ENCODE assay signal across 9 mouse cellular contexts in genomic region chr5:149679362-149679761, GRCm38 (mm10). TPM values are rescaled to one million over a fixed set of nuclear protein-coding genes. Genes with fewer than 3 reads are reported as not detected.
DNase-seq lines count a peak whose midpoint lies in the region; ATAC-seq and TF ChIP-seq lines count a peak whose summit lies in the region.
"Had no signal": no experiment of that assay in that cellular context is flagged by ENCODE, and none has a peak within 500 bp of the region (broad histone marks: within the 10 kb centered on the region; RNA-seq: fewer than 3 reads in every experiment).

No protein-coding gene starts in this region.

- WGBS in heart, embryonic 13.5 days = 14% methylated on average over 12 of the region's 12 CpGs
- 7% methylated on average over 12 of the region's 12 CpGs for WGBS in forebrain, embryonic 14.5 days
- 7% methylated on average over 12 of the region's 12 CpGs for WGBS in limb, embryonic 14.5 days
- WGBS in stomach, postnatal 0 days = 13% methylated on average over 12 of the region's 12 CpGs

- peaks cover 12% of the 10 kb centered on the region; the same call in 1 of the 2 replicates for H3K27me3 ChIP-seq in heart, embryonic 13.5 days (replicated peaks)
- no peaks in the 10 kb centered on the region for H3K27me3 ChIP-seq in forebrain, embryonic 14.5 days (replicated peaks; ENCODE audit: control insufficient read depth, insufficient read depth, low read length)
- H3K27me3 ChIP-seq in limb, embryonic 14.5 days (ENCODE audit: control insufficient read depth, insufficient read depth, low read length) = no peaks in the 10 kb centered on the region
- H3K27me3 ChIP-seq in stomach, postnatal 0 days (ENCODE audit: control insufficient read depth, insufficient read depth, low read length) = no peaks in the 10 kb centered on the region
- H3K27me3 ChIP-seq: Patski had no signal

- no peak for TF ChIP-seq EP300 in stomach, postnatal 0 days (optimal IDR thresholded peaks at IDR 0.05)

- peak overlapping the region; percentile 94 for H3K4me2 ChIP-seq in heart, embryonic 13.5 days
- peak overlapping the region; percentile 91 for H3K4me2 ChIP-seq in forebrain, embryonic 14.5 days (ENCODE audit: low read length)
- H3K4me2 ChIP-seq in limb, embryonic 14.5 days (replicated peaks; ENCODE audit: low read depth, low read length, severe bottlenecking) = peak overlapping the region; percentile 92
- peak overlapping the region; percentile 92 for H3K4me2 ChIP-seq in stomach, postnatal 0 days (replicated peaks; ENCODE audit: low read depth)

- peak overlapping the region; percentile 90 for H3K9ac ChIP-seq in heart, embryonic 13.5 days
- peak overlapping the region; percentile 77 for H3K9ac ChIP-seq in forebrain, embryonic 14.5 days (ENCODE audit: low read length)
- H3K9ac ChIP-seq in limb, embryonic 14.5 days (ENCODE audit: low read depth, low read length, severe bottlenecking) = peak overlapping the region; percentile 88
- H3K9ac ChIP-seq in stomach, postnatal 0 days (ENCODE audit: low read length) = no peak overlapping the region

- no peaks in the 10 kb centered on the region for H3K9me3 ChIP-seq in heart, embryonic 13.5 days
- no peaks in the 10 kb centered on the region for H3K9me3 ChIP-seq in forebrain, embryonic 14.5 days (replicated peaks; ENCODE audit: control insufficient read depth, low read length)
- no peaks in the 10 kb centered on the region for H3K9me3 ChIP-seq in limb, embryonic 14.5 days (ENCODE audit: control insufficient read depth, low read length)
- no peaks in the 10 kb centered on the region for H3K9me3 ChIP-seq in stomach, postnatal 0 days (ENCODE audit: control insufficient read depth, low read length)

- intact Hi-C loops in heart, postnatal 10 days (cut with DNase I) = loop anchor here (5.0 kb wide), 1 partner anchor 42 kb away; the partner anchor contains the start of gene Hsph1

- no peak for ATAC-seq in heart, embryonic 13.5 days (ENCODE audit: extremely low read depth, insufficient number of reproducible peaks, low FRiP score, low TSS enrichment)
- ATAC-seq in forebrain, embryonic 14.5 days = peak; percentile 4
- ATAC-seq in limb, embryonic 14.5 days (ENCODE audit: low FRiP score, low read depth) = no peak
- ATAC-seq in stomach, postnatal 0 days (ENCODE audit: low FRiP score, low TSS enrichment) = no peak
- ATAC-seq in megakaryocyte, adult 5-6 weeks (ENCODE audit: poor library complexity, severe bottlenecking) = no peak

- DNase-seq in heart, postnatal 10 days = no peak
- peak; percentile 58 for DNase-seq in adrenal gland, postnatal 14 days
- peak; percentile 47 for DNase-seq in forebrain, embryonic 14.5 days (ENCODE audit: low spot score)
- no peak for DNase-seq in limb, embryonic 14.5 days (ENCODE audit: low spot score)
- no peak for DNase-seq in stomach, postnatal 0 days (ENCODE audit: low spot score)
- DNase-seq in left cerebral cortex, adult 8-10 months (ENCODE audit: low spot score in 2 of 2) = no peak

- no peak overlapping the region for H3K27ac ChIP-seq in heart, embryonic 13.5 days (replicated peaks)
- H3K27ac ChIP-seq in forebrain, embryonic 14.5 days (ENCODE audit: low read depth, low read length) = no peak overlapping the region; the same call in 1 of the 2 replicates
- H3K27ac ChIP-seq in limb, embryonic 14.5 days (replicated peaks; ENCODE audit: low read depth, low read length) = no peak overlapping the region
- no peak overlapping the region for H3K27ac ChIP-seq in stomach, postnatal 0 days (replicated peaks)

- no peak for TF ChIP-seq CTCF in stomach, postnatal 0 days (IDR thresholded peaks at IDR 0.05; ENCODE audit: low read depth)

- H3K4me3 ChIP-seq in heart, embryonic 13.5 days = peak overlapping the region; percentile 79
- peak overlapping the region; percentile 69 for H3K4me3 ChIP-seq in forebrain, embryonic 14.5 days (ENCODE audit: low read depth, low read length)
- peak overlapping the region; percentile 71 for H3K4me3 ChIP-seq in limb, embryonic 14.5 days (replicated peaks; ENCODE audit: low read length)
- H3K4me3 ChIP-seq in stomach, postnatal 0 days (ENCODE audit: low read depth, low read length) = peak overlapping the region; percentile 81

- TF ChIP-seq POLR2A in limb, embryonic 14.5 days (IDR thresholded peaks at IDR 0.05; ENCODE audit: borderline replicate concordance, extremely low read depth, insufficient read depth, insufficient read length) = no peak

- no peaks in the 10 kb centered on the region for H3K36me3 ChIP-seq in heart, embryonic 13.5 days
- H3K36me3 ChIP-seq in forebrain, embryonic 14.5 days (ENCODE audit: control insufficient read depth, insufficient read depth, low read length) = no peaks in the 10 kb centered on the region
- no peaks in the 10 kb centered on the region for H3K36me3 ChIP-seq in limb, embryonic 14.5 days (ENCODE audit: control insufficient read depth, insufficient read depth, low read length)
- H3K36me3 ChIP-seq in stomach, postnatal 0 days (ENCODE audit: control insufficient read depth, insufficient read depth, low read length) = no peaks in the 10 kb centered on the region

- H3K4me1 ChIP-seq in heart, embryonic 13.5 days = peaks cover 9% of the 10 kb centered on the region
- peaks cover 3% of the 10 kb centered on the region; the same call in 1 of the 2 replicates for H3K4me1 ChIP-seq in forebrain, embryonic 14.5 days (ENCODE audit: control insufficient read depth, insufficient read depth, low read length)
- peaks cover 6% of the 10 kb centered on the region; the same call in 1 of the 2 replicates for H3K4me1 ChIP-seq in limb, embryonic 14.5 days (ENCODE audit: control insufficient read depth, insufficient read depth, low read length)
- 0 out of 2 replicates have a peak, but pooled peaks cover 3% of the 10 kb centered on the region for H3K4me1 ChIP-seq in stomach, postnatal 0 days (replicated peaks; ENCODE audit: control insufficient read depth, insufficient read depth)

RNA-seq across cellular contexts. Expression of gene B3glct, which starts 1.3 kb away (rescaled TPM):
- polyA plus RNA-seq in heart, embryonic 13.5 days (2015; fragmentation: Nextera tagmentation; extraction: Ambion mirVana) = 9.4 and 9.5 TPM in 2 replicates
- 1 to 10 TPM; 9.7 to 10.0 TPM for total RNA-seq in heart, postnatal 10 days (2021)
- 20.5 and 22.9 TPM in 2 replicates for total RNA-seq in adrenal gland, postnatal 14 days (2021)
- polyA plus RNA-seq in forebrain, embryonic 14.5 days (2014; fragmentation: Nextera tagmentation; extraction: Ambion mirVana) = 16.1 and 17.1 TPM in 2 replicates
- 20.0 and 20.4 TPM in 2 replicates for polyA plus RNA-seq in limb, embryonic 14.5 days (2012; rRNA removed)
- 15.4 and 16.4 TPM in 2 replicates for polyA plus RNA-seq in limb, embryonic 14.5 days (2014; fragmentation: Nextera tagmentation; extraction: Ambion mirVana)
- polyA plus RNA-seq in stomach, postnatal 0 days (2015; fragmentation: Nextera tagmentation; extraction: Ambion mirVana) = 6.2 and 7.1 TPM in 2 replicates
- 9.7 and 10.4 TPM in 2 replicates for total RNA-seq in megakaryocyte, adult 5-6 weeks (2015)
- 4.8 and 8.1 TPM in 2 replicates for total RNA-seq in megakaryocyte, adult 5-6 weeks (2017)
- total RNA-seq in left cerebral cortex, adult 8-10 months (2022) = 10 to 100 TPM; 16.4 to 21.1 (median 18.8) TPM

RNA-seq across cellular contexts. Expression of gene Hsph1, which starts 43.2 kb away (rescaled TPM):
- 30.1 and 30.7 TPM in 2 replicates for polyA plus RNA-seq in heart, embryonic 13.5 days (2015; fragmentation: Nextera tagmentation; extraction: Ambion mirVana)
- total RNA-seq in heart, postnatal 10 days (2021) = 10 to 100 TPM; 14.2 to 20.8 TPM
- 62.0 and 113 TPM in 2 replicates for total RNA-seq in adrenal gland, postnatal 14 days (2021)
- 86.0 and 106 TPM in 2 replicates for polyA plus RNA-seq in forebrain, embryonic 14.5 days (2014; fragmentation: Nextera tagmentation; extraction: Ambion mirVana)
- polyA plus RNA-seq in limb, embryonic 14.5 days (2012; rRNA removed) = 34.2 and 63.4 TPM in 2 replicates
- polyA plus RNA-seq in limb, embryonic 14.5 days (2014; fragmentation: Nextera tagmentation; extraction: Ambion mirVana) = 46.9 and 50.9 TPM in 2 replicates
- polyA plus RNA-seq in stomach, postnatal 0 days (2015; fragmentation: Nextera tagmentation; extraction: Ambion mirVana) = 11.7 and 13.4 TPM in 2 replicates
- 22.9 and 29.5 TPM in 2 replicates for total RNA-seq in megakaryocyte, adult 5-6 weeks (2015)
- total RNA-seq in megakaryocyte, adult 5-6 weeks (2017) = 14.5 and 16.7 TPM in 2 replicates
- 100 to 1,000 TPM; 269 to 310 (median 301) TPM for total RNA-seq in left cerebral cortex, adult 8-10 months (2022)

Comparison
In these comparisons a context has a peak if more than half of its experiments do, and no peak if none do; other contexts are left out.
1. DNase-seq: peak in adrenal gland, postnatal 14 days (single experiment) and forebrain, embryonic 14.5 days (single experiment); none in heart, postnatal 10 days (0 of 2), limb, embryonic 14.5 days (single experiment), stomach, postnatal 0 days (single experiment) and left cerebral cortex, adult 8-10 months (0 of 2).
2. Peak in every context shown above with its lines, with median percentiles within 50 percentile points of each other: H3K4me2 ChIP-seq and H3K4me3 ChIP-seq.